Mouse (Mus musculus): ENCODE results near the gene Ankrd26. TPM values are rescaled to one million over a fixed set of nuclear protein-coding genes. Genes with fewer than 3 reads are reported as not detected.

The Ankrd26 gene
- total RNA-seq (2014; rRNA removed) = 2.6 and 4.0 TPM in 2 replicates
- polyA plus RNA-seq (2012; rRNA removed) = 0.52 and 0.77 TPM in 2 replicates

DNA sequence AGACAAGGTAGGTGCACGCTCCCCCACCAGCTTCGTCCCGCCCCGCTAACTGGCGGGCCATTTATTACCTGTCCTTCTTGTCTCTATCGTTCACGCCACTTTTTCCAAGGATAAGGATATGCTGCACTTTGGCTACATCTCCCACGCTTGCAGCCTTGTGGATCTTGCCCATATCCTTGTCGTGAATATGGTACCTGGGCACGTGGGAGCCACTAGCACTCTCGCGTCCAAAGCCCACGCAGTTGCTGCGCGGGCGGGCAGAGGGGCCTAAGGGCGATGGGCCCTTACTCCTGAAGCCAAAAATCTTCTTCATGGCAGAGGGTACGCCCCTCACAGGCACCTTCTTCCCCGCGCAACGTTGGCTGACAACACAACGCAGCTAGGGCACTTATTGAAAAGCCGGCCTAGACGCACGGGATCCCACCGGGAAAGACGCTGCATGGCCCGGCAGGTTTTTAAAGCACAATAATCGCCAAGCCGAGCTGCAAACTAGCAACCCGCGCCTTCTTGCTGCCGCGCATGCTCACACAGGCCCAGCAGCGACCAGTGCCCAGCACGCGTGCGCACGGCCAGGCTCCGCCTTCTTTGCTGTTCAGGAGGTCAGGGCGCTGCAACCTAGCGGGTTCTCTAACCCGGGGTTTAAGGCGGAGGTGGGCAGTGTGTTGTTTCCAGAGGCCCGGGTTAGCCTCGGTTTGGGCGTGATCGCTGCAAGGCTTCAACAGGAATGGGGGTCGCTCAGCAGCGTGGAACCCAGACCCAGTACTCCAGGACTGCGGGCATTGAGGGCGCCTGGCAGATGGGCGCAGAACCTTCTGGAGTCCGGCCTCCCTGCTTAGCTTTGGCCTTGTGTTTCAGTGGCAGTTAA, at the start of gene Ankrd26:
Gene Ankrd26 (minus strand): TSS at position 482 of the 865 bp plus-strand sequence.
- TF ChIP-seq CTCF (IDR thresholded peaks at IDR 0.05; ENCODE audit: low read depth, low read length) = no peak
- peak; percentile 73 for TF ChIP-seq POLR2A (IDR thresholded peaks at IDR 0.05; ENCODE audit: extremely low read depth, insufficient read depth, low read length)
- Histone ChIP-seq H3K79me2 (ENCODE audit: control insufficient read depth, insufficient read depth, low read length) (no peaks in the 10 kb centered on the region), H3K27ac (replicated peaks; ENCODE audit: insufficient read depth, low read depth, low read length) (peak within 1 kb of the TSS; percentile 85), H3K4me3 (ENCODE audit: insufficient read depth, low read depth, low read length) (peak within 1 kb of the TSS; percentile 91), H3K4me1 (ENCODE audit: control insufficient read depth, insufficient read depth, low read length) (no peaks in the 10 kb centered on the region), H3K27me3 (ENCODE audit: control insufficient read depth, insufficient read depth, low read length) (no peaks in the 10 kb centered on the region), H3K36me3 (ENCODE audit: control insufficient read depth, insufficient read depth, low read length) (peaks cover 9% of the 10 kb centered on the region; the same call in 1 of the 2 replicates), H3K9ac (ENCODE audit: low read depth, low read length) (peak within 1 kb of the TSS; percentile 91)
- DNase-seq (ENCODE audit: extremely low read depth, low read depth, low spot score) = peak; percentile 83
- 2% methylated on average over 54 of the region's 54 CpGs for WGBS

DNA sequence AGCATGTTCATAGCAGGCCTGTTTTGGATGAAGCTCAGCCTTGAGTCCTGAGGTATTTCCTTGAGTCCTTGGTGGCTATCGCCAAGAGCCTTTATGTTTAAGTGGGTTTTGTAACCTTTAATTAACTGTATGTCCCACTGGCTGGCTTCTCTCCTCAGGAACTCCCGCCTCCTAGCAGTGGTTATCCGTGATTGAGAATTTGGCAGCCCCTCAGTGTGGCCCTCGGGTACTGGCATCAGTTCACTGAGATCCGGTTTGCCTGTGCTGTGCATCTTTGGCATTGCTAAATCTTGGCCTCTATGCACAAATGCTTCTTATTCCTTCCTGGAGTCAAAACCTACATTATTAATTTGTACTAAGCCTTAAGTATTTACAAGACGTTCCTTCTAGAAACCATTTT, 46.9 kb upstream of the Ankrd26 start:
- Histone ChIP-seq H3K79me2 (ENCODE audit: control insufficient read depth, insufficient read depth, low read length) (no peaks in the 10 kb centered on the region), H3K4me3 (ENCODE audit: insufficient read depth, low read depth, low read length) (no peak overlapping the region), H3K36me3 (ENCODE audit: control insufficient read depth, insufficient read depth, low read length) (no peaks in the 10 kb centered on the region), H3K27ac (replicated peaks; ENCODE audit: insufficient read depth, low read depth, low read length) (no peak overlapping the region), H3K27me3 (ENCODE audit: control insufficient read depth, insufficient read depth, low read length) (no peaks in the 10 kb centered on the region), H3K9ac (ENCODE audit: low read depth, low read length) (no peak overlapping the region), H3K4me1 (ENCODE audit: control insufficient read depth, insufficient read depth, low read length) (no peaks in the 10 kb centered on the region)
- WGBS = 82% methylated on average over 6 of the region's 6 CpGs
- TF ChIP-seq POLR2A (IDR thresholded peaks at IDR 0.05; ENCODE audit: extremely low read depth, insufficient read depth, low read length) (no peak), CTCF (IDR thresholded peaks at IDR 0.05; ENCODE audit: low read depth, low read length) (no peak)
- DNase-seq (ENCODE audit: extremely low read depth, low read depth, low spot score) = no peak

DNA sequence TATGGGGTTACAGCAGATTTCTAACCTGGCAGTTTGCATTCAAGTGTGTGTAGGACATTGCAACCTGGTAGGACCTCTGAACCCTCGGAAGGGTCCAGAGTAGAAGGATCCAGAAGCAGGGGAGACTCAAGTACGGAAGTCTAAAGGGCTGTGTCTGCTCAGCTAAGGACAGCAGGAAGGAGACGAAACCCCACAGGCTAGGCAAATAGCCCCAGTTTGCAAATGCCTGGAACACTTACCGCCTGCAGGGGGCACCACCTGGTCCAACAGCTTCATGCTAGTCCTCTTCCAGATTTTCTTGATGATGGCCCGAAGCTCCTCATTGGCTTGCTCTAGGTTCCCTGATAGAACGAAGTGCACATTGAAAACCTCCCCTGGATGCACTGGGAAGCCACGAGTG, 43.9 kb upstream of the Ankrd26 start:
- Histone ChIP-seq H3K4me1 (ENCODE audit: control insufficient read depth, insufficient read depth, low read length) (no peaks in the 10 kb centered on the region), H3K27me3 (ENCODE audit: control insufficient read depth, insufficient read depth, low read length) (no peaks in the 10 kb centered on the region), H3K4me3 (ENCODE audit: insufficient read depth, low read depth, low read length) (no peak overlapping the region), H3K9ac (ENCODE audit: low read depth, low read length) (no peak overlapping the region), H3K27ac (replicated peaks; ENCODE audit: insufficient read depth, low read depth, low read length) (no peak overlapping the region), H3K36me3 (ENCODE audit: control insufficient read depth, insufficient read depth, low read length) (no peaks in the 10 kb centered on the region), H3K79me2 (ENCODE audit: control insufficient read depth, insufficient read depth, low read length) (no peaks in the 10 kb centered on the region)
- no peak for TF ChIP-seq POLR2A (IDR thresholded peaks at IDR 0.05; ENCODE audit: extremely low read depth, insufficient read depth, low read length)
- peak; percentile 33; the same call in 1 of the 2 replicates for TF ChIP-seq CTCF (IDR thresholded peaks at IDR 0.05; ENCODE audit: low read depth, low read length)
- 69% methylated on average over 7 of the region's 7 CpGs for WGBS
- no peak for DNase-seq (ENCODE audit: extremely low read depth, low read depth, low spot score)

- no peaks in the 10 kb centered on the region for H3K79me2 ChIP-seq (ENCODE audit: control insufficient read depth, insufficient read depth, low read length)
- H3K4me3 ChIP-seq (ENCODE audit: insufficient read depth, low read depth, low read length) = no peak overlapping the region
- H3K36me3 ChIP-seq (ENCODE audit: control insufficient read depth, insufficient read depth, low read length) = no peaks in the 10 kb centered on the region
- no peaks in the 10 kb centered on the region for H3K4me1 ChIP-seq (ENCODE audit: control insufficient read depth, insufficient read depth, low read length)
- no peak for DNase-seq (ENCODE audit: extremely low read depth, low read depth, low spot score)
- TF ChIP-seq POLR2A (IDR thresholded peaks at IDR 0.05; ENCODE audit: extremely low read depth, insufficient read depth, low read length) (no peak), CTCF (IDR thresholded peaks at IDR 0.05; ENCODE audit: low read depth, low read length) (no peak)
- no peaks in the 10 kb centered on the region for H3K27me3 ChIP-seq (ENCODE audit: control insufficient read depth, insufficient read depth, low read length)
- H3K27ac ChIP-seq (replicated peaks; ENCODE audit: insufficient read depth, low read depth, low read length) = no peak overlapping the region
- no peak overlapping the region for H3K9ac ChIP-seq (ENCODE audit: low read depth, low read length)
- WGBS = 87% methylated on average over 7 of the region's 7 CpGs
Measured at GRCm38 (mm10) chr6:118603825-118604224, 41.8 kb upstream of the Ankrd26 start.

- no peak for DNase-seq (ENCODE audit: extremely low read depth, low read depth, low spot score)
- Histone ChIP-seq H3K27me3 (ENCODE audit: control insufficient read depth, insufficient read depth, low read length) (peaks cover 8% of the 10 kb centered on the region), H3K36me3 (ENCODE audit: control insufficient read depth, insufficient read depth, low read length) (no peaks in the 10 kb centered on the region), H3K27ac (replicated peaks; ENCODE audit: insufficient read depth, low read depth, low read length) (no peak overlapping the region), H3K9ac (ENCODE audit: low read depth, low read length) (no peak overlapping the region), H3K79me2 (ENCODE audit: control insufficient read depth, insufficient read depth, low read length) (no peaks in the 10 kb centered on the region), H3K4me1 (ENCODE audit: control insufficient read depth, insufficient read depth, low read length) (no peaks in the 10 kb centered on the region; the same call in 1 of the 2 replicates), H3K4me3 (ENCODE audit: insufficient read depth, low read depth, low read length) (no peak overlapping the region)
- no peak for TF ChIP-seq POLR2A (IDR thresholded peaks at IDR 0.05; ENCODE audit: extremely low read depth, insufficient read depth, low read length)
- TF ChIP-seq CTCF (IDR thresholded peaks at IDR 0.05; ENCODE audit: low read depth, low read length) = no peak
- 80% methylated on average over 9 of the region's 9 CpGs for WGBS
Measured at GRCm38 (mm10) chr6:118595681-118596055, 33.6 kb upstream of the Ankrd26 start.
